Mouse (Mus musculus) gastrocnemius, postnatal 36 days (tissue): ENCODE measurements around the gene Ethe1. TPM values are rescaled to one million over a fixed set of nuclear protein-coding genes. Genes with fewer than 3 reads are reported as not detected.

Source experiments
- DNase-seq, 2 experiments: peaks; one replicate each; pipeline ENCODE4 v3.0.0; 2022
- intact Hi-C: fragments of 180-260 bp; cut with DNase I; formaldehyde crosslinking; loops from one replicate; pipeline ENCODE4 v1.15.1; 2025
- total RNA-seq, 2 experiments: library from RNA; stranded (reverse); gene quantifications; 2 replicates each; pipeline ENCODE4 v1.2.3; 2021

The Ethe1 gene
- total RNA-seq, 2 experiments from 2014 or later = 23.0 to 24.2 TPM

- intact Hi-C loops = no loop called here
Measured at GRCm38 (mm10) chr7:24572455-24572854, 14.9 kb upstream of the Ethe1 start.

GRCm38 (mm10) chr7:24574224-24574796 is 13.0 kb upstream of the Ethe1 start:
- DNase-seq = no peak
- intact Hi-C loops = no loop called here

More at GRCm38 (mm10) chr7:24572455-24572854, 14.9 kb upstream of the Ethe1 start:
- DNase-seq = no peak

DNA sequence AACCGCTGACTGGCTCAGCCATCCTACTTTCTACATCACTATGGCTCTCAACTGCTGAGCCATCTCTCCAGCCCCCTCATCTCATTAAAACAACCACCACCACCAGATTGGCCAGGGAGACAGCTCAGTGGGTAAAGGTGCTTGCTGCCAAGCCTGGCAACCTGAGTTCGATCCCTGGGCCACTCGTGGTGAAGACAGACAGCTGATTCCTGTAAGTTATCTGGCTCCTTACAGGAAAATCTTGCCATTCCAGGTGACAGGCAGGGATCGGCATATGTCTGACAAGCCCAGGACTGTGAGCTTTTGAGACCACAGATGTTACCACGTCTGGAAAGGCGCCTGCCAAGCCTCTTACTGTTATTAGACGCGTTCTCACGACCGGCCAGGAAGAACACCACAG is 9.5 kb upstream of the Ethe1 start:
- no peak for DNase-seq
- intact Hi-C loops = no loop called here

GRCm38 (mm10) chr7:24584876-24585275 is 2.5 kb upstream of the Ethe1 start:
- DNase-seq = no peak
- intact Hi-C loops = no loop called here

DNA sequence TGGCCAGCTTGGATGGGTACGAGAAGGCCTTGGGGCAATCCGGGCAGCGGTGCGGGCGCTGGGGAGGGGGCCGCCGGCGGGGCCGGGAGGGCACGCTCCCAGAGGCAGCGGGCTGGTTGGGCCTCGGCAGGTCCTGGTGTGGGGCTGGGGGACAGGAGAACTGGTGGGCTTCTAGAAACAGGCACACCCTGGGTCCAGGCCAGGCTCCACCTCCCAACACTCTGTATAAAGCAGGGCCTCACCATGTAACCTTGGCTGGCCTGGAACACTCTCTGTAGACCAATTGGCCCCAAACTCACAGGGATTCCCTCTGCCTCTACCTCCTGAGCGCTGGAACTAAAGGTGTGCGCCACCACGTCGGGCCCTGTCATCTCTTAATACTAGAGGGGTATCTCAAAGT is 1.3 kb upstream of the Ethe1 start:
- intact Hi-C loops = no loop called here
- DNase-seq = no peak

DNA sequence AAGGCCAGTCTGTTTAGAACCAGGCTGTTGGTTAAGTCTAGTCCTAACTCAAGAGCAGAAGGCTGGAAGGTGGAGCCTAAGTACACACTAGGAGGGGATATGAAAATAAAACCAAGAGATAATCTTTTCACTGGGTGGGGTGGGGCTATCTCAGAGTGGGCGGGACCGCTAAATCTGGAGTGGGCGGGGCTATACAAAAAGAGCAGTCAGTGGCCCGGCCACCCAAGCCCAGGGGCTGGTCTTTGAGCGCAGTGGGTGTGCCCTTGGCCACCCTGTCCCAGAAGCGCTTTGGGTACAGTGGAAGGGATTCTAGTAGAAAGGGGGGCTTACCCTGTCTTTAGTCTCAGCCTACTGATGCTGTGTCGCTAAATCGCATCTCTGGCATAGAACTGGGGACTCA is 515 bp upstream of the Ethe1 start:
- intact Hi-C loops = no loop called here
- no peak for DNase-seq

GRCm38 (mm10) chr7:24588336-24588735 is 993 bp downstream of the Ethe1 start:
- intact Hi-C loops = no loop called here
- DNase-seq = no peak

- intact Hi-C loops = no loop called here
- no peak for DNase-seq
Measured at GRCm38 (mm10) chr7:24591735-24592134, 4.4 kb downstream of the Ethe1 start.

DNA sequence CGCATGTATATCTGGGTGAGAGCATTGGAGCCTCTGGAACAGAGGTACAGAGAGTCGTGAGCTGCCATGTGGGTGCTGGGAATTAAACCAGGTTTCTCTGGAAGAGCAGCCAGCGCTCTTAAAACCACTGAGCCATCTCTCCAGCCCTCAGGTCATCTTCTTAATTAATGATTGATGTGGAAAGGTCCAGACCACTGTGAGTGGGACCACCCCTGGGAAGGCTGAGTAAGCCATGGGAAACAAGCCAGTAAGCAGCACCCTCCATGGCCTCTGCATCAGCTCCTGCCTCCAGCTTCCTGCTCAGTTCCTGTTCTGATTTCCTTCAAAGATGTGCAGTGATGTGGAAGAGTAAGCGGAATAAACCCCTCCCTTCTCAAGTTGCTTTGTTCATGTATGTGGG is 4.8 kb downstream of the Ethe1 start:
- intact Hi-C loops = no loop called here
- no peak for DNase-seq

DNA sequence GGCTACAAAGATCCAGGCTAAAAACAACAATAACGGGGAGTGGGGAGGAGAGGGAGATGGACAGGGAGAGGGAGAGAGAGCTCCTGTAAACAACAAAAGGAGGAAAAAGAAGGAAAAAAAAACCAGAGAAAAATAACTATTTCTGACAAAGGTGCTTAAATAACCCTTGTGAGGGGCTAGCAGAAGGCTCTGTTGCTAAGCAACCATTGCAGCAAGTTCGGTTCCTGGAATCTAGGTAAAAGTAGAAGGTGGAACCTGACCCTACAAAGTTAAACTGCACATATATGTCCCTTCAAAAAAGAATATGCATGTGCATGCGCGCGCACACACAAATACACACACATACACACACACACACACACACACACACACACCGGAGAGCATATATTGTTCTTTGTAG is 5.4 kb downstream of the Ethe1 start:
- intact Hi-C loops = no loop called here
- DNase-seq = no peak

GRCm38 (mm10) chr7:24593621-24594308 is 6.4 kb downstream of the Ethe1 start:
- intact Hi-C loops = no loop called here
- DNase-seq = peak; percentile 65 to 67

DNA sequence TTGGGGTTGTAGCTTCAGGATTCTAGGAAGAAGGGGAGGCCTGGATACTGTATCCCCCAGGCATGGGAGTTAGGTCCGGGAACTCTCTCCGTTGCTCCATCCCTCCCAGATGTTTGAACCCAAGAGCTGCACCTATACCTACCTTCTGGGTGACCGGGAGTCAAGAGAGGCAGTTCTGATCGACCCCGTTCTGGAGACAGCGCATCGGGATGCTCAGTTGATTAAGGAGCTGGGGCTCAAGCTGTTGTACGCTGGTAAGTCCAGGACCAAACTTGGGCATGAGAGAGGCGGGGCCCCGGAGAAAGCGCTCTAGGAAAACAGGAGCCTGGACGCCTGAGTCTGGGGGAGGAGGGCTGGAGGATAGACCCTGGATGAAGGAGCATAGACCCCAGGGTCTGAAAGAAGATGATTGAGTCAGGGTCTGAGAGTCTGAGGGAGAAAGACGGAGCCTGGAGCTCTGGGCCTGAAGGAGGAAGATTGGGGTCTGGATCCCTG is 7.0 kb downstream of the Ethe1 start:
- DNase-seq = no peak
- intact Hi-C loops = no loop called here

GRCm38 (mm10) chr7:24595464-24595863 is 8.1 kb downstream of the Ethe1 start:
- intact Hi-C loops = no loop called here
- DNase-seq = no peak

DNA sequence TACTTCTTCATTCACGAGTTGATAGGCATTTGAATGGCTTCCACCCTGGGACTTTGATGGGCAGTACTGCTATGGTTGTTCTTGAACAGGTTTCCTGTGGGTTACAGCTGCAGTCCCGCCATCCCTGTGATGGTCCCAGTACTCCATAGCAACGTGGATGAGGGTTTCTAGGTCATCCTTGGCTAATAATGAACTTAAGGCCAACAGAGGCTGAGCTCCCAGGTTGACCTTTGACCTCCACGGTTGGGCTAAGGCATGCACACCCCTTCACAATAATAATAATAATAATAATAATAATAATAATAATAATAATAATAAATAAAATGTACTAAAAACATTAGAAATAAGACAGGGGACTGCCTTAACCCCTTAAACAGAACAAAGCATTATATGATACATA is 10.8 kb downstream of the Ethe1 start:
- DNase-seq = no peak
- intact Hi-C loops = no loop called here

DNA sequence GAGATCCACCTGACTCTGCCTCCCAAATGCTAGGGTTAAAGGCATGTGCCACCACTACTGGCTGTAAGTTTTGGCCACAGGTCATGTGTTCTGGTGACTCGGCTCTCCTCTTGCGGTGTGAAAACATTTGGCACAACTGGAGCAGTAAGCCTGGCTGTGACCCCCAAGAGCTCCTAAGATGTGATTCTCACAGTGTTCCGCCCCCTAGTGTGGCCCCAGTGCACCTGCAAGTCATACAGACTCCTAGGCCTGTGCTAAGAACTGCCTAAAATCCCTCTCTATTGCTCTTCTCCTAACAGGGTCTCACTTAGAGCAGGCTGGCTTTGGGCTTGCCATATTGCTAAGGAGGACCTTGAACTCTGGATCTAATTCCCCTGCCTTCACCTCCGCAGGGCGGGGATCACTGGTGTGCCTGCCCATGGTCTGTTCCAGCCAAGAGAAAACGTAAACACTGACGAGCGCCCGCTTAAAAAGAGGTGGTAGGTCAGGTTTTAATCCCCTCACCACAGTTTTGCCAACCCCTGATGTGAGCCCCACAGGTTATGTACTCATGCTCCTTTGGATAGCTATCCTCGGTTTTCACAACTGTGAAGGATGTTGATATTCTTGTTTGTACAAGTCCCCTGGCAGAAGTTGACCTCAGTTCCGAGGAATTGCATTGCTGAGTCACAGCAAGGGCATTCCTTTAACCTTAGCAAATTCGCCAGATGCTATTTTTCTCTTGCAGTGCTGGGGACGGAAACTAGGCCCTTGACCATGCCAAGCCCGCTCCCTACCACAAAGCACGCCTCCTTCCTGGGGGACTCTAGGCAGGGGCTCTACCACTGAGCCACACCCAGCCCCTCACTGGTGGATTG is 12.1 kb downstream of the Ethe1 start:
- intact Hi-C loops = loop anchor here (2.0 kb wide), 2 partner anchors 43 to 53 kb away; no protein-coding TSS in a partner anchor

GRCm38 (mm10) chr7:24600941-24601597 is 13.7 kb downstream of the Ethe1 start:
- intact Hi-C loops = loop anchor here (2.0 kb wide), 2 partner anchors 42 to 52 kb away; no protein-coding TSS in a partner anchor

More for the DNA sequence above, 12.1 kb downstream of the Ethe1 start:
- no peak for DNase-seq

GRCm38 (mm10) chr7:24605561-24605960 is 18.2 kb downstream of the Ethe1 start:
- no peak for DNase-seq
- intact Hi-C loops = no loop called here

More at GRCm38 (mm10) chr7:24600941-24601597, 13.7 kb downstream of the Ethe1 start:
- DNase-seq = peak; percentile 89 to 96

GRCm38 (mm10) chr7:24606046-24606445 is 18.7 kb downstream of the Ethe1 start:
- intact Hi-C loops = no loop called here
- DNase-seq = no peak

GRCm38 (mm10) chr7:24608017-24608416 is 20.7 kb downstream of the Ethe1 start:
- intact Hi-C loops = no loop called here
- peak in 1 of 2 experiments; percentile 31 for DNase-seq

GRCm38 (mm10) chr7:24608561-24608960 is 21.2 kb downstream of the Ethe1 start:
- intact Hi-C loops = no loop called here
- DNase-seq = no peak
